Mouse (Mus musculus) intestine, embryonic 16.5 days (tissue): ENCODE results near the gene BC029722. TPM values are rescaled to one million over a fixed set of nuclear protein-coding genes. Genes with fewer than 3 reads are reported as not detected.
"Not testable (repeated sequence)": the region's sequence is repeated elsewhere in the genome, so short reads cannot be mapped to it uniquely, and the experiment has no call there.

ENCODE experiments used
- ATAC-seq: fragments of 200-750 bp; cut with Nextera tagmentation; 2 replicates; pipeline ENCODE4 v1.8.0; 2017; ENCODE audit warnings: moderate TSS enrichment, moderate library complexity
- H3K27ac ChIP-seq: fragments of 300-500 bp; sonication (generic); 2 replicates; pipeline ENCODE4 v1.5.1; 2014; ENCODE audit warnings: mild to moderate bottlenecking, low read length
- H3K27me3 ChIP-seq: fragments of 300-500 bp; sonication (generic); replicated peaks from 2 replicates; pipeline ENCODE4 v1.6.1; 2014; ENCODE audit warnings: low read length, control low read depth, mixed read lengths; ENCODE audit not compliant: control insufficient read depth, insufficient read depth
- H3K36me3 ChIP-seq: fragments of 300-500 bp; sonication (generic); 2 replicates; pipeline ENCODE4 v1.6.1; 2014; ENCODE audit warnings: low read length, control low read depth; ENCODE audit not compliant: control insufficient read depth, insufficient read depth
- H3K4me1 ChIP-seq: fragments of 300-500 bp; sonication (generic); 2 replicates; pipeline ENCODE4 v1.6.1; 2014; ENCODE audit warnings: low read length, control low read depth, mixed read lengths; ENCODE audit not compliant: control insufficient read depth, insufficient read depth
- H3K4me2 ChIP-seq: fragments of 300-500 bp; sonication (generic); 2 replicates; pipeline ENCODE4 v1.6.1; 2014; ENCODE audit warnings: low read depth, low read length, control low read depth
- H3K4me3 ChIP-seq: fragments of 300-500 bp; sonication (generic); 2 replicates; pipeline ENCODE4 v1.5.1; 2014; ENCODE audit warnings: mild to moderate bottlenecking, low read length
- H3K9ac ChIP-seq: fragments of 300-500 bp; sonication (generic); 2 replicates; pipeline ENCODE4 v1.6.1; 2014; ENCODE audit warnings: low read depth, low read length
- H3K9me3 ChIP-seq: fragments of 300-500 bp; sonication (generic); 2 replicates; pipeline ENCODE4 v1.6.1; 2016; ENCODE audit warnings: low read length, control low read depth; ENCODE audit not compliant: control insufficient read depth
- WGBS: fragments of 180-500 bp; shearing (Covaris S2); extraction: QIAGEN DNeasy Blood & Tissue Kit; methylation state at CpG from one replicate; pipeline ENCODE4 v1.1.7; 2014; 5-methylcytosine and 5-hydroxymethylcytosine counted together
- polyA plus RNA-seq: library from polyadenylated mRNA; unstranded; fragments of >200 nt; fragmentation: Nextera tagmentation; extraction: Ambion mirVana; gene quantifications from 2 replicates; pipeline ENCODE4 v1.2.1, GENCODE M21; 2015

BC029722 gene
- polyA plus RNA-seq, 1 experiment from 2014 or later: 27.4 TPM

DNA sequence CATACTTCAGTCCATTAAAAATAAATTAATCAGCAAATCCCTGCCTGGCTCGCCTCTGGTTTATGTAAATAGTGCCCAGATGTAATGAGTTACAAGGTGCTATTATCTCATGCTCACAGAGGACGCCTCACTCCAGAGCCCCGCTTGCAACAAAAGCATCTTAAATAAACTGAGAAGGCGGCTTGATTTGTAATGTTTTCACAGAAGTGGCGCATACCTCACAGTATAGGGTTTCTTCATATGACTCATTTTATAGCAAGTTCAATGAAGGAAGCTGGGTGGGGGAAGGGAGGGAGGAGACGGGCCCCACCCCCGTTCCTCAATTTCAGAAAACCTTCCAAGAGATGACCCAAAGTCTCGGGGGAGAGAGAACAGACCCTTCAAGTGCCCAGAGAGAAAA is 27.7 kb upstream of the BC029722 start:
- H3K4me1 ChIP-seq: no peaks in the 10 kb centered on the region
- H3K4me2 ChIP-seq: no peak overlapping the region
- WGBS: 68% methylated on average over 8 of the region's 8 CpGs
- H3K9me3 ChIP-seq: no peaks in the 10 kb centered on the region
- ATAC-seq: no peak
- no peak overlapping the region for H3K27ac ChIP-seq
- no peak overlapping the region for H3K9ac ChIP-seq
- H3K4me3 ChIP-seq: no peak overlapping the region
- 0 out of 2 replicates have a peak, but pooled peaks cover 6% of the 10 kb centered on the region for H3K36me3 ChIP-seq
- no peaks in the 10 kb centered on the region for H3K27me3 ChIP-seq

DNA sequence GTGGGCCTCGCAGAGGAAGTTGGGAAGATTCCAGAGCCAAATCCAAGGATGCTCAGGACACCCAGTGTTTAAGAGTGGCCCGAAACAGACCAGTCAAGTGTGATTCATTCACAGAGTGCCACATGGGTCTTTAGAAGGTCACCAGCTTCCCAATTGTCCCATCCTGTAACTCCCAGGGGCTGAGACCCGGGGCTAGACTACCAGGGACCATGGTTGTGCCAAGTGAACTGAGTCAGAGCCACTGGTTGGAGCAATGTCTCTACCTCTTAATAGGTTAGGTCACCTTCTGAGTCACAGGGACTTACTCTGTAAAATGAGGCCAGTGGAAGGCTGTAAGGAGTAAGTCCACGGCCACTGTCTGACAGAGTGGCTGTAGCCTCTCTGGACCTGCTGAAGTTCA is 19.7 kb upstream of the BC029722 start:
- Histone ChIP-seq H3K27ac (no peak overlapping the region), H3K36me3 (no peaks in the 10 kb centered on the region), H3K9me3 (no peaks in the 10 kb centered on the region), H3K4me3 (no peak overlapping the region), H3K9ac (no peak overlapping the region), H3K27me3 (no peaks in the 10 kb centered on the region), H3K4me2 (no peak overlapping the region), H3K4me1 (peaks cover 5% of the 10 kb centered on the region; the same call in 1 of the 2 replicates)
- WGBS: 77% methylated on average over 4 of the region's 4 CpGs
- no peak for ATAC-seq

DNA sequence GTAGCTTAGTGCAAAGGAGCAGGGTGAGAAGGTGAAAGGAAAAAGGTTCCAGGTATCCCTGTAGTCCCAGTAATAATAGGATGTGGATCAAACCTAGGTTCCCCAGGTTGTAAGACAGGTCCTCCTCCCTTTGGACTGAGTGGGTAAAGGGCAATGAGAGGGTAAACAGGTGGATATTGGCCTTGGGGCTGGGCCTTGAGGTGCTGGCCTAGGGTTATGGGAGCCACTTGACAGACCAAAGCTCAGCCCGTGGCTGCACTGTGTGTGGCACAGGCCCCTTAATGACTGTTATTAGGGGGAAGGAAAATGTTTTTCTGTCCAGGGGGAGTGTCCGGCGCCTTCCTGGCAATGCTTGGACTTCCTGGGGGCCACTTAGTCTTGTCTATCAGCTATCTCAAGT is 18.7 kb upstream of the BC029722 start:
- H3K27me3 ChIP-seq: no peaks in the 10 kb centered on the region
- peaks cover 5% of the 10 kb centered on the region; the same call in 1 of the 2 replicates for H3K4me1 ChIP-seq
- H3K4me3 ChIP-seq: no peak overlapping the region
- no peak overlapping the region for H3K9ac ChIP-seq
- ATAC-seq: peak; percentile 77
- H3K9me3 ChIP-seq: no peaks in the 10 kb centered on the region
- H3K27ac ChIP-seq: no peak overlapping the region
- no peak overlapping the region for H3K4me2 ChIP-seq
- WGBS: 61% methylated on average over 3 of the region's 3 CpGs
- H3K36me3 ChIP-seq: no peaks in the 10 kb centered on the region

- Histone ChIP-seq H3K27ac (no peak within 1 kb of the TSS), H3K9ac (no peak within 1 kb of the TSS), H3K9me3 (no peaks in the 10 kb centered on the region), H3K4me3 (no peak within 1 kb of the TSS), H3K27me3 (no peaks in the 10 kb centered on the region), H3K4me1 (peaks cover 5% of the 10 kb centered on the region; the same call in 1 of the 2 replicates), H3K36me3 (no peaks in the 10 kb centered on the region), H3K4me2 (no peak within 1 kb of the TSS)
- WGBS: 53% methylated on average over 9 of the region's 9 CpGs
- ATAC-seq: no peak; the same call in 1 of the 2 replicates
Observed at GRCm38 (mm10) chr2:155834732-155835131, 15.5 kb upstream of the BC029722 start, which contains the start of gene Fam83c. TSS of gene Fam83c (minus strand) at chr2:155834854.

GRCm38 (mm10) chr2:155832087-155832486 is 12.9 kb upstream of the BC029722 start:
- 65% methylated on average over 1 of the region's 1 CpGs for WGBS

GRCm38 (mm10) chr2:155831302-155831701 is 12.1 kb upstream of the BC029722 start:
- 62% methylated on average over 9 of the region's 9 CpGs for WGBS

More at GRCm38 (mm10) chr2:155832087-155832486, 12.9 kb upstream of the BC029722 start:
- H3K36me3 ChIP-seq, H3K9ac ChIP-seq, H3K4me2 ChIP-seq, H3K4me3 ChIP-seq, H3K27me3 ChIP-seq, H3K27ac ChIP-seq, H3K9me3 ChIP-seq, ATAC-seq: not testable (repeated sequence)
- H3K4me1 ChIP-seq: peaks cover 14% of the 10 kb centered on the region

GRCm38 (mm10) chr2:155830841-155831240 is 11.6 kb upstream of the BC029722 start:
- no peaks in the 10 kb centered on the region for H3K36me3 ChIP-seq
- no peak overlapping the region for H3K27ac ChIP-seq
- WGBS: 91% methylated on average over 8 of the region's 8 CpGs
- H3K4me1 ChIP-seq: peaks cover 15% of the 10 kb centered on the region
- H3K9ac ChIP-seq: no peak overlapping the region
- H3K4me2 ChIP-seq: no peak overlapping the region
- ATAC-seq: no peak
- H3K27me3 ChIP-seq: no peaks in the 10 kb centered on the region
- no peak overlapping the region for H3K4me3 ChIP-seq
- H3K9me3 ChIP-seq: no peaks in the 10 kb centered on the region

More at GRCm38 (mm10) chr2:155831302-155831701, 12.1 kb upstream of the BC029722 start:
- H3K27me3 ChIP-seq: no peaks in the 10 kb centered on the region
- H3K36me3 ChIP-seq: no peaks in the 10 kb centered on the region
- ATAC-seq: no peak
- no peak overlapping the region for H3K4me3 ChIP-seq
- peaks cover 15% of the 10 kb centered on the region for H3K4me1 ChIP-seq
- H3K27ac ChIP-seq: no peak overlapping the region
- H3K9ac ChIP-seq: no peak overlapping the region
- no peaks in the 10 kb centered on the region for H3K9me3 ChIP-seq
- no peak overlapping the region for H3K4me2 ChIP-seq

DNA sequence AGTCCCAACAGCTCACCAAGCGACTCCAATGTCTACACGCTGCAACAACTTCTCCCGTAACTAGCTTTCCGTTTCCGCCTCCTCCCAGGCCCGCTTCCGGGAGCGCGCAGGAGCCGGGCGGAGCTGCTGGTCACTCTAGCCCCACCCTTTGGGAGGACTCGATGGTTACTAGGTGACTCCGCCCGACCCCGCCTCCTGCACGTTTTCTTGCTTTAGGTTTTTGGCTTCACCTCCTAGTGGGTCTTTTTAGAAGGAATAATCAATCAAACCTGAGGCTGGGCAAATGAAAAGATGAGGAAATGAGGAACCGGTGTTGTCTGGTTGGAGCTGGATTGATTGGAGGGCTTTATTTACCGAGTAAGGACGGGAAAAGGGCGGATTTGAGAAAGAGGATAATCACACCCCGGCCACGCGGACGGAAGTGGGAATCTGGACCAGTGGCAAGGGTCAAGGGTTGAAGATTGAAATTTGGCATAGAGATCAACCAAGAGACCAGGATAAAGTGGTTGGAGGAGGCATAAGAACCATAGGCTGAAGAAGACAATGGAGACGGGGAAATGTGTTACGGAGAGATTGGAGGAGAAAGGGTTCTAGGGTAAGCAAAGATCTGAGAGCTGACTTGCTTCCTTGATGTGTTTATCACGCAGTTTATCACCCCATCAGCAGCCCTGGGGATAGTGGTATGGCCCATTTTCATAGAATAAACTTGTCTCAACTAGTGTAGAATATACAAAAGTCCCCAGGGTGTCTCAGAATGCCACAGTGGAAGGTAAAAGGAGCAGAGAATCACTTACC is 7.6 kb upstream of the BC029722 start, which contains the start of gene Eif6:
Eif6 (minus strand) TSS at position 296 of the 795 bp plus-strand sequence.
- peaks cover 16% of the 10 kb centered on the region for H3K4me1 ChIP-seq
- peak within 1 kb of the TSS; percentile 84 for H3K9ac ChIP-seq
- ATAC-seq: peak; percentile 95
- H3K36me3 ChIP-seq: peaks cover 9% of the 10 kb centered on the region
- H3K9me3 ChIP-seq: no peaks in the 10 kb centered on the region
- 2% methylated on average over 27 of the region's 27 CpGs for WGBS
- H3K27me3 ChIP-seq: no peaks in the 10 kb centered on the region
- peak within 1 kb of the TSS; percentile 91 for H3K27ac ChIP-seq
- peak within 1 kb of the TSS; percentile 77 for H3K4me3 ChIP-seq
- H3K4me2 ChIP-seq: peak within 1 kb of the TSS; percentile 71

DNA sequence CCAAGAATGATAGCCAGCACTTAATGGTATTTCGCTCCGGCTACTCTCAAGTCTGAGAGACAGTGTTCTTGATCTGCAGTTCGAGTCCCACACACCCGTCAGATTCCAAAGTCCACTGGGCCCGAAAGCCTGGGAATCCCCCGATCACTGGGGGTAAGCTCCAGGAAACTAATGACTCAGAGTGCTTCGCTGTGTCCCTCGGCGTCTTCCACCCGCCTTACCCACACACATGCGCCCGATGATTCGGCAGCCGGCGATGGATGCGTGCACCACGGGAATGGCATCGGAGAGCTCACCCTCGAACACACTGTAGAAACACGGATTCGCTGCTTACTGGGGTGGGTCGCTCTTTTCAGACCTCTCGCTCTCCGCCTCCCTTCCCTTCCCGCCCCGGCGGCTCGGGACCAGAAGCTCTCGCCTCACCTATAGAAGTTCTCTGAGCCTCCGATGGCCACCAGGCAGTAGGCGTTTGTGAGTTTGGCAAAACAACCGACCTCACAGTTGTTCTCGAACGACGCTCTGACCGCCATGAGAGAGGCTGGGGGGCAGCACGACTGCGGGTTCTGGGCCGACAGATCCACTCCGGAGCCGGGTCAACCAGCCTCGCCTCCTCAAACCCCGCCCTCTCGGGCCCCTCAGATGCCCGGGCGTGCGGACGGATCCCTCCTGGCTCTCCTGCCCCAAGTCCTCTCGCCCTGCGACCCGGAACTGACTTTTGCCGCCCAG is 6.8 kb upstream of the BC029722 start:
- WGBS: 1% methylated on average over 52 of the region's 52 CpGs

More for the DNA sequence above, 6.8 kb upstream of the BC029722 start:
- peak; percentile 17 for ATAC-seq
- Histone ChIP-seq H3K27me3 (no peaks in the 10 kb centered on the region), H3K4me1 (peaks cover 16% of the 10 kb centered on the region), H3K9ac (peak overlapping the region; percentile 84), H3K4me2 (peak overlapping the region; percentile 71), H3K4me3 (peak overlapping the region; percentile 77), H3K9me3 (no peaks in the 10 kb centered on the region), H3K36me3 (peaks cover 9% of the 10 kb centered on the region), H3K27ac (peak overlapping the region; percentile 91)
